Mouse (Mus musculus) thymus, postnatal 10 days (tissue): ENCODE data around the gene Mob3a.

Source experiments
- DNase-seq, 2 experiments: peaks; one replicate each; pipeline ENCODE4 v3.0.0; 2021; ENCODE audit warnings: low spot score in 2 of 2

The Mob3a gene

GRCm38 (mm10) chr10:80701721-80702535, at the start of gene Mob3a, which contains the start of gene Izumo4:
Gene Mob3a (minus strand): TSS chr10:80701977.
Gene Izumo4 (plus strand): TSS chr10:80702184.
- peak; percentile 97 to 99 for DNase-seq

- DNase-seq, result peak in 1 of 2 experiments; percentile 40
Measured at GRCm38 (mm10) chr10:80751188-80751832, 49.5 kb upstream of the Mob3a start.

GRCm38 (mm10) chr10:80748609-80749008, 46.8 kb upstream of the Mob3a start:
- peak in 1 of 2 experiments; percentile 61 for DNase-seq

GRCm38 (mm10) chr10:80747410-80747809, 45.6 kb upstream of the Mob3a start:
- DNase-seq, result peak in 1 of 2 experiments; percentile 77

- no peak for DNase-seq
Measured at GRCm38 (mm10) chr10:80744262-80744661, 42.5 kb upstream of the Mob3a start.

GRCm38 (mm10) chr10:80742180-80742978, 40.6 kb upstream of the Mob3a start, which contains the start of gene Ap3d1:
Gene Ap3d1 (minus strand): TSS chr10:80742264.
- DNase-seq, result peak; percentile 98 to 99

GRCm38 (mm10) chr10:80741634-80742179, 39.9 kb upstream of the Mob3a start:
- DNase-seq, result peak in 1 of 2 experiments; percentile 36

GRCm38 (mm10) chr10:80741146-80741545, 39.4 kb upstream of the Mob3a start:
- DNase-seq, result no peak

GRCm38 (mm10) chr10:80738657-80739056, 36.9 kb upstream of the Mob3a start:
- no peak for DNase-seq

- DNase-seq, result no peak
Measured at GRCm38 (mm10) chr10:80736731-80737130, 35.0 kb upstream of the Mob3a start.

GRCm38 (mm10) chr10:80732611-80733101, 30.9 kb upstream of the Mob3a start:
- DNase-seq, result no peak

- DNase-seq, result no peak
Measured at GRCm38 (mm10) chr10:80727369-80728127, 25.8 kb upstream of the Mob3a start.

- DNase-seq, result no peak
Measured at GRCm38 (mm10) chr10:80717281-80717680, 15.5 kb upstream of the Mob3a start.

- no peak for DNase-seq
Measured at GRCm38 (mm10) chr10:80710834-80711233, 9.1 kb upstream of the Mob3a start.

- DNase-seq, result no peak
Measured at GRCm38 (mm10) chr10:80705479-80705878, 3.7 kb upstream of the Mob3a start.

GRCm38 (mm10) chr10:80705033-80705432, 3.3 kb upstream of the Mob3a start:
- no peak for DNase-seq

- DNase-seq, result no peak
Measured at GRCm38 (mm10) chr10:80704418-80704817, 2.6 kb upstream of the Mob3a start.

GRCm38 (mm10) chr10:80703643-80704042, 1.9 kb upstream of the Mob3a start:
- no peak for DNase-seq

GRCm38 (mm10) chr10:80702536-80703390, 986 bp upstream of the Mob3a start:
- DNase-seq, result peak; percentile 82 to 88

GRCm38 (mm10) chr10:80700732-80701131, 1.0 kb downstream of the Mob3a start:
- peak; percentile 53 to 59 for DNase-seq
